Mouse (Mus musculus): ENCODE data around the gene Rin3.

GRCm38 (mm10) chr12:102354126-102354984 lies 71.5 kb downstream of the Rin3 start:
- TF ChIP-seq EP300 (optimal IDR thresholded peaks at IDR 0.05) (no peak), CTCF (IDR thresholded peaks at IDR 0.05; ENCODE audit: low read depth) (no peak)
